Mouse (Mus musculus): ENCODE measurements around the gene Ppp1r14d. TPM values are rescaled to one million over a fixed set of nuclear protein-coding genes. Genes with fewer than 3 reads are reported as not detected.

The Ppp1r14d gene
- polyA plus RNA-seq (2015; fragmentation: Nextera tagmentation; extraction: Ambion mirVana), result not detected in 2 replicates

DNA sequence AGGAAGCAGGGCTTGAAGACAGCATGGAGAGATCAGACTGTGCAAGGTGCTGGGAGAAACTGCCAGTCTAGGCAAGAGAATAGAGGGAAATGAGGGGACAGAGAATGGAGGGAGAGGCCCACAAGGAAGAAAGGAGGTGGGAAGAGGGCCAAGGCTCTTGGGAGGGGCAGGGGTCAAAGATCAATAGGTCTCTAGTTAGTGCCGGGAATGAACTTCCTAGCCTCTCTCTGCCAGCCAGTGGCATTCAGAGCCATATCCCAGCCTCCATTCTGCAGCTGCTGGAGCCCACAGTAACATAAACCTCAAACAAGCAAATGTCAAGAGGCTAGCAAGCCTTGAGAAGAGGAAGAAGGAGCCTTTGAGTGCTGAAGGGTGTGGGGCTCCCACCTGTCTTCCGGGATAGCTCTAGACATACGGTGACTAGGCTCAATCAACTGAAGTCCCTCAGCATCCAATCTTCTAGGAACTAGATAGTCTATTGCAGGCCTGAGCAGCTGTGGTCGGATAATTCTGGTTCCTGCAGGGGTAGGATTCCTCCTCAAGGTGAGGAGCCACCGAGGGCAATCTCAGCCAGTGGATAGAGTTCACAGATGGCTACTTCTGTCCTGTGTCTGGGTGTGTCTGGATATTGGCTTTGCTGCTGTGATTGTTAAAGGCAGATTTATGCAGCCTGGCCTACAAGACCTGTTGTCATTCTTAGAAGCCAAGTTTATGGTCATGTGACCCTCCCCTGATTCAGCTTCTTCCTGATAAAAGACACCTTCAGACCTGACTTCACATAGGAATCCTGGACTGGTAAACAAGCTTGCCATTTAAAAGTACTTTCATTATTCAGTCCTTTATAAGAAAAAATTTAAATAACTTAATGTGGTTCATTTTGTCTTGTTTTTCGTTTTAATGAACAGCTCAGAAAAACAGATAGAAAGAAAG, at the start of gene Ppp1r14d:
Gene Ppp1r14d (minus strand): TSS at position 132 of the 930 bp plus-strand sequence.
- no peak for ATAC-seq (ENCODE audit: low FRiP score)
- Histone ChIP-seq H3K4me1 (replicated peaks) (no peaks in the 10 kb centered on the region), H3K27ac (no peak within 1 kb of the TSS), H3K4me3 (no peak within 1 kb of the TSS), H3K4me2 (no peak within 1 kb of the TSS), H3K27me3 (peaks cover 20% of the 10 kb centered on the region), H3K9me3 (no peaks in the 10 kb centered on the region), H3K36me3 (no peaks in the 10 kb centered on the region), H3K9ac (no peak within 1 kb of the TSS)
- 77% methylated on average over 6 of the region's 6 CpGs for WGBS

- 87% methylated on average over 23 of the region's 23 CpGs for WGBS
- Histone ChIP-seq H3K4me1 (replicated peaks) (no peaks in the 10 kb centered on the region), H3K27ac (no peak overlapping the region), H3K4me3 (no peak overlapping the region), H3K27me3 (0 out of 2 replicates have a peak, but pooled peaks cover 4% of the 10 kb centered on the region), H3K9ac (no peak overlapping the region), H3K4me2 (no peak overlapping the region), H3K9me3 (no peaks in the 10 kb centered on the region), H3K36me3 (no peaks in the 10 kb centered on the region)
- no peak for ATAC-seq (ENCODE audit: low FRiP score)
Observed at GRCm38 (mm10) chr2:119277810-119278209, 48.1 kb upstream of the Ppp1r14d start.

DNA sequence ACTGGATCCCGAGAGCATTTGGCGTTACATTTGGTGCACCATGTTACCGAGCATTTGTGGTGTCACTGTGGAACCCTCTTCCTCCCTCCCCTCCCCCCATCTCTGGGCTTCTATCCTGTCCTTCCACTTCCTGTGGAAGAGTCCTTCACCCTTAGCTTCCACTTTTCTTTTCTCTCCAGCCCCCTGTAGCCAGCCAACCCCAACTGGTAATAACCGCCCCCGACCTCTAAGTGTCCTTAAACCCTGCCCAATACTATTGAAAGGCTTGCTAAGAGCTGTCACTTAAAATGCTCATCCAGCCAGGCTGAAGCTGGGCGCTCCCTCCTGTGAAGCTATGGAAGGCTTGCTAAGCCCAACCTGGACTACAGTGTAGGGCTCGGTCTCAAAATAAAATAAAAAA, 47.2 kb upstream of the Ppp1r14d start:
- H3K27ac ChIP-seq, result no peak overlapping the region
- no peak overlapping the region for H3K9ac ChIP-seq
- ATAC-seq (ENCODE audit: low FRiP score), result no peak
- H3K36me3 ChIP-seq, result no peaks in the 10 kb centered on the region
- H3K9me3 ChIP-seq, result no peaks in the 10 kb centered on the region
- 85% methylated on average over 7 of the region's 7 CpGs for WGBS
- no peaks in the 10 kb centered on the region for H3K4me1 ChIP-seq (replicated peaks)
- no peak overlapping the region for H3K4me3 ChIP-seq
- H3K27me3 ChIP-seq, result 0 out of 2 replicates have a peak, but pooled peaks cover 6% of the 10 kb centered on the region
- no peak overlapping the region for H3K4me2 ChIP-seq

- no peak for ATAC-seq (ENCODE audit: low FRiP score)
- Histone ChIP-seq H3K9me3 (no peaks in the 10 kb centered on the region), H3K27ac (no peak overlapping the region), H3K4me1 (replicated peaks) (peaks cover 14% of the 10 kb centered on the region), H3K27me3 (peaks cover 19% of the 10 kb centered on the region), H3K4me2 (no peak overlapping the region), H3K9ac (no peak overlapping the region), H3K4me3 (no peak overlapping the region), H3K36me3 (no peaks in the 10 kb centered on the region)
- WGBS, result 94% methylated on average over 1 of the region's 1 CpGs
Observed at GRCm38 (mm10) chr2:119274126-119274525, 44.4 kb upstream of the Ppp1r14d start.

DNA sequence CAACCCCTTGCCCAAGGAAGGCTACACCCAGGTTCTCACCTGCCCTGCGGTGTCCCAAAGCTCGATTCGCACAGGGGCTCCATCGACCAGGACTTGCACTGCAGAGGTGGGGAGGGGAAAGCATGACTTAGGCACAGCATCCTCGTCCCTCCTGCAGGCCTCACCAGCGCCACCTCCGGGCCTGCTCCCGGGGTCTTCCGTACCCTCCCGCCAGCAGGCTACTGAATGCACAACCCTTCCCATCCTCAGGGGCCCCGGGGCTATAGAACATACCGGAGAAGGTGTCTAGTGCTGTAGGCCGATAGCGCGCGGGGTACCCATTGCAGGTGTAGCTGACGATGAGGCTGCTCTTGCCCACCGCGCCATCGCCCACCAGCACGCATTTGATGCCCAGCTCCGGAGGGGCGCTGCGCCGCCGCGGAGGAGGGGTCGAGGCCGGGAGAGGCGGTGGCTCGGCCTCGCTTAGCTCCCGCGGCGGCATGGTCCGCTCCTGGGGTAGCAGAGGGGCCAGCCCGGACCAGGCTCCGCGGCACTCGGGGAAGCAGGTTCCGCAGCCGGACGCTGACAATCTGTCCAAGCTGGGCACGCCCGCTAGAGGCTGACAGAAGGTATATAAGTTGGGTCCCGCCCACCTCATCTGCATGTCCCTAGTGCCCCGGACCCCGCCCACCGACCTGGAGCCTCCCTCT, 41.1 kb upstream of the Ppp1r14d start, which contains the start of gene Rhov:
Gene Rhov (minus strand): TSS at position 630 of the 689 bp plus-strand sequence.
- ATAC-seq (ENCODE audit: low FRiP score), result peak; percentile 92
- WGBS, result under 1% methylated on average over 49 of the region's 49 CpGs

DNA sequence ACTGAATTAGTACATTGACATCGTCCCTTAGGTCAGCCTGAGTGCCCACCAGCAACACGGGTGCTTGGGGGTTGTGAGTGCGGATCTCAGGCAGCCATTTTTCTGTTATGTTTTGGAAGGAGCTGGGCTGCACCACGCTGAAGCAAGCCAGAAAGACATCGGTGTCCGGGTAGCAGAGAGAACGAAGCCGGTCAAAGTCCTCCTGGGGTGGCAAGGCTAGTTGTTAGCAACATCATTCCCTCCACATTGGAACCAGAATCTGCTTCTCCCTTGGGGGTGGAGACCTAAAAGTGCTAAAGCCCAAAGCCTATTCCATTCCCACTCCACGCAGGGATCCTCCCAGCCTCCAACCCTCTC, 40.6 kb upstream of the Ppp1r14d start:
- Histone ChIP-seq H3K36me3 (no peaks in the 10 kb centered on the region), H3K27ac (peak overlapping the region; percentile 71; the same call in 1 of the 2 replicates), H3K4me1 (replicated peaks) (peaks cover 27% of the 10 kb centered on the region), H3K9ac (peak overlapping the region; percentile 78), H3K4me3 (peak overlapping the region; percentile 59), H3K4me2 (peak overlapping the region; percentile 68), H3K9me3 (no peaks in the 10 kb centered on the region), H3K27me3 (peaks cover 26% of the 10 kb centered on the region)
- no peak for ATAC-seq (ENCODE audit: low FRiP score)
- 56% methylated on average over 9 of the region's 9 CpGs for WGBS

More for the DNA sequence above, 41.1 kb upstream of the Ppp1r14d start, which contains the start of gene Rhov:
- H3K4me1 ChIP-seq (replicated peaks), result peaks cover 27% of the 10 kb centered on the region
- H3K27me3 ChIP-seq, result peaks cover 26% of the 10 kb centered on the region
- H3K36me3 ChIP-seq, result no peaks in the 10 kb centered on the region
- H3K4me2 ChIP-seq, result peak within 1 kb of the TSS; percentile 68
- peak within 1 kb of the TSS; percentile 59 for H3K4me3 ChIP-seq
- H3K9me3 ChIP-seq, result no peaks in the 10 kb centered on the region
- peak within 1 kb of the TSS; percentile 71 for H3K27ac ChIP-seq
- H3K9ac ChIP-seq, result peak within 1 kb of the TSS; percentile 78

DNA sequence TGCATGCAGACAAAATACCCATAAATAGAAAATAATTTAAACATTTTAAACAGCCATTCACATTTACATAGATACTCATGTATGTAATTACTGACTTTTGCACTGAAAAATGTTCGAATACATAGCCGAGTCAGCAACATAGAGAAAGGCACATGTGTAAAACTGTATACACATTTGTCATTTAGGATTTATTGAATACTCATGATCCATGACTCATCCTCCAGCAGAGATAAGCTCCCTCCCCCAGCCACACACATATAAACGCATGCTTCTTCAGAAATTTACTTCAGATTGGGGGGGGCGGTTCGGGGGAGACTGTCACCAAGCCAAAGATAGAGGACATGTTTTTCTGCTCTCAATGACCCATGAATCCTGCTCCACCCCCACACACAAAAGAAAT, 34.1 kb upstream of the Ppp1r14d start:
- Histone ChIP-seq H3K9me3 (no peaks in the 10 kb centered on the region), H3K36me3 (no peaks in the 10 kb centered on the region), H3K4me3 (no peak overlapping the region), H3K4me1 (replicated peaks) (peaks cover 16% of the 10 kb centered on the region), H3K27ac (no peak overlapping the region), H3K9ac (no peak overlapping the region), H3K27me3 (peaks cover 15% of the 10 kb centered on the region), H3K4me2 (no peak overlapping the region)
- 84% methylated on average over 5 of the region's 5 CpGs for WGBS
- no peak for ATAC-seq (ENCODE audit: low FRiP score)

GRCm38 (mm10) chr2:119262978-119263377, 33.3 kb upstream of the Ppp1r14d start:
- H3K4me3 ChIP-seq, result no peak overlapping the region
- no peak overlapping the region for H3K4me2 ChIP-seq
- no peak overlapping the region for H3K27ac ChIP-seq
- H3K36me3 ChIP-seq, result no peaks in the 10 kb centered on the region
- no peak overlapping the region for H3K9ac ChIP-seq
- no peaks in the 10 kb centered on the region for H3K9me3 ChIP-seq
- peaks cover 11% of the 10 kb centered on the region; the same call in 1 of the 2 replicates for H3K27me3 ChIP-seq
- H3K4me1 ChIP-seq (replicated peaks), result peaks cover 9% of the 10 kb centered on the region; the same call in 1 of the 2 replicates
- WGBS, result 44% methylated on average over 8 of the region's 8 CpGs
- 0 out of 2 replicates have a peak, but pooled peaks have one; percentile 39 for ATAC-seq (ENCODE audit: low FRiP score)

- no peak for ATAC-seq (ENCODE audit: low FRiP score)
- no peaks in the 10 kb centered on the region for H3K9me3 ChIP-seq
- no peak overlapping the region for H3K27ac ChIP-seq
- peaks cover 16% of the 10 kb centered on the region; the same call in 1 of the 2 replicates for H3K27me3 ChIP-seq
- peaks cover 7% of the 10 kb centered on the region; the same call in 1 of the 2 replicates for H3K4me1 ChIP-seq (replicated peaks)
- H3K9ac ChIP-seq, result no peak overlapping the region
- 58% methylated on average over 2 of the region's 2 CpGs for WGBS
- no peak overlapping the region for H3K4me3 ChIP-seq
- no peaks in the 10 kb centered on the region for H3K36me3 ChIP-seq
- H3K4me2 ChIP-seq, result no peak overlapping the region
Observed at GRCm38 (mm10) chr2:119261326-119261725, 31.6 kb upstream of the Ppp1r14d start.

GRCm38 (mm10) chr2:119260518-119260917, 30.8 kb upstream of the Ppp1r14d start:
- no peak for ATAC-seq (ENCODE audit: low FRiP score)

GRCm38 (mm10) chr2:119254976-119255375, 25.3 kb upstream of the Ppp1r14d start:
- Histone ChIP-seq H3K9ac (no peak overlapping the region), H3K27ac (no peak overlapping the region), H3K27me3 (peaks cover 43% of the 10 kb centered on the region), H3K4me1 (replicated peaks) (0 out of 2 replicates have a peak, but pooled peaks cover 5% of the 10 kb centered on the region), H3K4me2 (no peak overlapping the region), H3K36me3 (no peaks in the 10 kb centered on the region), H3K9me3 (no peaks in the 10 kb centered on the region), H3K4me3 (no peak overlapping the region)
- ATAC-seq (ENCODE audit: low FRiP score), result no peak
- 11% methylated on average over 7 of the region's 7 CpGs for WGBS

More at GRCm38 (mm10) chr2:119260518-119260917, 30.8 kb upstream of the Ppp1r14d start:
- no peak overlapping the region for H3K4me2 ChIP-seq
- no peaks in the 10 kb centered on the region for H3K36me3 ChIP-seq
- WGBS, result 62% methylated on average over 1 of the region's 1 CpGs
- H3K9ac ChIP-seq, result no peak overlapping the region
- H3K27me3 ChIP-seq, result peaks cover 21% of the 10 kb centered on the region
- H3K4me3 ChIP-seq, result no peak overlapping the region
- H3K9me3 ChIP-seq, result no peaks in the 10 kb centered on the region
- H3K4me1 ChIP-seq (replicated peaks), result peaks cover 7% of the 10 kb centered on the region; the same call in 1 of the 2 replicates
- H3K27ac ChIP-seq, result no peak overlapping the region

Measured in hindbrain, embryonic 13.5 days (tissue).